Mouse (Mus musculus) 3T3-L1 (cell line): ENCODE data around the gene Slc4a3.

ENCODE experiments used
- DNase-seq: peaks from one replicate; pipeline ENCODE4 v3.0.0-alpha.2; 2015; ENCODE audit warnings: low read depth, low spot score

Slc4a3 gene

DNA sequence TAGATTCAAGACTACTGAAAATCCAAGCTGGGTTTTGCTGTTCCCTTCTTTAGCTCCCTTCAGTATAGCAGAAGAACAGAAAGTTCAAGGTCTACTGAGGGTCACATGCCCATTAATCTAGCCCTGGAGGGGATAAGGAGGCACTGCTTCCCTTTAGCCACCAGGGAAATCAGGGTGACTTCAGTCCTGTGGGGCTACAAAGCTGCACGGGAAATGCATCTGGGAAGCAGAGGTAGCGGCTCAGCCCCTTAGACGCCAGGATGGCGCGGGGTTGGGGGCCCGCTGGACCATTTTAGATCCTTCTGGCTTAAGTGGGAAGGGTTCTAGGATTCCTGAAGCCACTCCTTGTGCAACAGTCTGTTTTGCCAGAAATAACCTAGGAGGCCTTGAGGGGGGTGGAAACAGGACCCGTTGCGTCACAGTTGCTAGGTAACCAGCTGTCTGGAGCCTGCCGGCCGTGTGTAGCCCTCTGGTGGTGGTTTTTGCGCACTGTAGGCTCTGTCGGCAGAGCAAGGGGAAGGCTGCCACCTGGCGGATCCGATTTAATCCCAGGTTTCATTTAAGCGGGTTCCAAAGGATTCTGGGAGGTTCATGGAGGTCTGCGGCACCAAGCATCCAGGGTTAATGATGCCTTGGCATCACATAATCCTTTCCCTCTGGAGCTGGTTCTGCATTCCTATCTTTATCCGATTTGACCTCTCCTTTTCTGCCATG is 13.3 kb downstream of the Slc4a3 start:
- DNase-seq, result peak; percentile 97

DNA sequence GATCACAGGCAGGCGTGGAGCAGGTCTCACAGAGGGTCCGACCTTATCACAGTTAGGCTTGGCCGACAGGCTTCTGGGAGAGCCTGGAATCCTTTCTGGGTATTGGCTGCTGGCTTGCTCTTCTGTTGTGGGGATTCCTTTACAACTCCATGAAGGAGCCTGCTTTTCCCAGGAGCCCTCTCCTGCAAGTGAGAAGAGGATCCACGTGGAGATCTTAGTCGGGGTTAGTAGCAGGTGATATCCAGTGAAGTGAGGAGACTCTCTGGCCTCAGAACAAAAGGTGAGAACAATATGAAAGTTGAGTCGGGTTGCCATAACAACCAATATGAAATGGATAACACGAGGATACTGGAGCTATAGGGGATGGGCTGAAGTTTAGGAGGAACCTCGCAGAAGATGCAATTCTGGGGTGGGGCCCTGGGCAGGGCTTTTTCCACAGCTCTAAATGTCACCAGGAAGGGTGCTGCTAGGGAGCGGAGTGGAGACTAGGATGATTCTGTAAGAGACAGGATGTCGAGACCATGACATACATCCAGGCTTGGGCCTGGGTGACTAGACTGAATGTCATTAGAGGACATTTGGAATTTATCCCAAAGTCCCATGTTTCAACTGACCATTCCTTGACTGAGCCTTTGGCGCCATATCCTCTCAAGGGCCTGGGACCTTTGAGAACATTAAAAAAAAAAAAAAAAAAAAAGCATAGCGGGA is 14.3 kb downstream of the Slc4a3 start:
- no peak for DNase-seq

DNA sequence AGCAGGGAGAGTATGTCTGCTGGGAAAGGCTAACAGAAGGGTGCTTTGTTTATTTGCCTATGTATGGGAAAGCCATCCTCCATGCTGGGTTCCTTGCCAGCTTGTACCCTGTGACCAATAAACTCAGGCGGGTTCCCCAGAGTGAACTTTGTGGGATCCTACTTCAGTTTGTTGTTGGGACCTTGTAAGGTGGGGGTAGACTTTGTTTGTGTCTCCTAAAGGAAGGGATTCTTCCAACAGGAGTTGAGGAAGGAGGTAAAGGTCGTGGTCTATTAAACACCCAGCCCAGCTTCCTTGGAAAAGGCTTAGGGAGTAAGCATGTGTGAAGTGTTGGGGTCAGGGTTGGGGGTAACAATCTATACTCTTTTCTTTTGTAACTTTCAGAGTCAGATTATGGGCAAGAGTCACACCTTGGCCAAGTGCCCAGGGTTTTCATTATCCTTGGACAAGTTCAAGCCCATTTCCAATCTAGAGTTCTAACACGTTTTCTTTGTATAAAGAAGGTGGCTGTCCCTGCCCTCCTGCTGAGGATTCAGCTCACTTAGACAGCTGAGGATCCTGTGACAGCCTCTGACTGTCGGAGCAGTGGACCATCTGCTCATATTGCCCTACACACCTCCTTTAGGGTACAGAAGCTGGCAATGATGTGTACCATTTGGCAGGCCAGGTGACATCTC is 15.3 kb downstream of the Slc4a3 start:
- DNase-seq, result peak; percentile 15

DNA sequence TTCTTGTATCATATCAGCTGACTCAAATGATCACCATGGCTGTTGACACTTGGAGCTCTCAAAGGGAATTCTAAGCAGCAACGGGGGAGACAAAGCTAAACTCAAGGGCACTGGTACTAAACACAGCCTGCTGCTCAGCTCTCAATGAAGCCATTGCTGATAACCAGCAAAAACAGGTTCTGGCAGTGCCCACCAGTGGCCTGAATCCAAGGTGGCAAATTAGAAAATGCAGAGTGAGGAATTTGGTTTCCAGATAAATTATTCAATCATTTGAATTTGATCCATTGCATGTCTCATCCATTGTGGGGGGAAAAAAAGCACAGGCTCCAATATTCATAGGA is 15.8 kb downstream of the Slc4a3 start:
- no peak for DNase-seq

DNA sequence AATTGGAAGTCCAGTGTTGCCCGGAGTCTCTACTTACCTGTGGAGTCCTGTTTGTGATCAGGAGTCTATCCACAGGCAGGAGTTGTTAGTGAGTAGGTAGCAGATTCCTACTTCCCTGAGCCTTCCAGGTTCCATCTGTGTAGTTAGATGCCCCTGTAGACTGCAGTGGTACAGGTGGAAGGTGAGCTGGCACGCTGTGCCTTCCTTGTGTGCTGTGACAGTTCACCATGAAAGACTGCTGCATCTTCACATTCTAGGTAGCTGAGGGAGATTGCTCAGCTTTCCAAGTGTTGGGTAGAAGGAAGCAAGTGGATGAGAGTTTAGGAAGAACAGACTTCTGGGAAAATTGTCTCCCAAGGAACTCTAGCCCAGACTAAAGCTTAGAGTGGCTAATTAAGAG is 18.0 kb downstream of the Slc4a3 start:
- no peak for DNase-seq

DNA sequence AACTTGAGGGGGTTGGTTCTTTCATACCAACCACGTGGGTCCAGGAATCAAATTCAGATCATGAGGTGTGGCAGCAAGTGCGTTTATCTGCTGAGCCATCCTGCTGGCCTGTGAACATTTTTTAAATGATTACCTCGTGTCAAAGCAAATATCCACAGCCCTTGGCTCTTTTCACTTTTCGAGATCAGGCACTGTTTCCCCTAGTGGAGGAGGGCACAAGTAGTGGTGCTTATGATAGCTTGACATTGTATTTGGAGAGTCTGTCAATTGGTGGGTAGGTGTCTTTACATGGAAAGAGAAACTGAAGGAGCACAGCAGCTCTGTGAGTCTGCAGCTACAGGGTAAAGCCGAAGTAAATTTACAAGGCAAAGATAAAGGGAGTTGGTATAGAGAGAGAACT is 18.9 kb downstream of the Slc4a3 start:
- DNase-seq, result no peak

DNA sequence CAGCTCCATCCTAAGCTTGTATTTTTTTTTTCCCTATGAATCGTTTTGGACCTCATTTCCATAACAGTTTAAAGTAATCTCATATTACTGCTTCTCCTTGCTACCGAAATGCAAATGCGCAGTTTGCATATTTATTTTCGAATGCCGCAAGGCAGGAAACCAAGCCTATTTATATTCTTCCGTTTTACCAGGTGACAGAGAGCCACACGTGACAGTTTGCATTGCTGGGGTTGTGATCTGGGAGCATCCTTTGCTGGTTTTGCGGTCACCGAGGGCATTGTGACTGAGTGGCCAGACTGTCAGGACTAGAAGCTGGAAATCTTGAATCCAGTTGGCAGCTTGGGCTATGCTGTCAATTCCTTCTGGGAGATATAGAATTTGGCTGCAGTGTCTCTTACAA is 19.6 kb downstream of the Slc4a3 start:
- DNase-seq, result no peak

DNA sequence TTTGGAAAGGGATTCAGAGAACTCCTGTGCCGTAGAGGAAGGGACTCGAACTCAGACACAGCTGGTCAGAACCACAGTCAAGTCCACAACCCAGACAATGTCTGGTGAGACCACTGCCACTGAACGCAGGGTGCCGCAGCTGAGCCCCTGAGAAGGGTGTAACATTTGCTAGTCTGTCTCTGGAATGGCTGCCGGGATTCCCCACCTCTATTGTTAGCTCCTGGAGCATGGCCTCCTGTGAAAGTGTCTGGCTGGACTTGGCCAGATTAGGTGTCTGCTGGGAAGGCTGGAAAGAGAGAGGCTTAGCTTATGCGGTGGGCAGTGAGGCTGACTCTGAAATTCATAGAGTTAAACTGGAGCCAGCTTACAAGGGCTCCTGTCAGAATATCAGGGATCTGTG is 24.3 kb downstream of the Slc4a3 start:
- DNase-seq, result no peak

DNA sequence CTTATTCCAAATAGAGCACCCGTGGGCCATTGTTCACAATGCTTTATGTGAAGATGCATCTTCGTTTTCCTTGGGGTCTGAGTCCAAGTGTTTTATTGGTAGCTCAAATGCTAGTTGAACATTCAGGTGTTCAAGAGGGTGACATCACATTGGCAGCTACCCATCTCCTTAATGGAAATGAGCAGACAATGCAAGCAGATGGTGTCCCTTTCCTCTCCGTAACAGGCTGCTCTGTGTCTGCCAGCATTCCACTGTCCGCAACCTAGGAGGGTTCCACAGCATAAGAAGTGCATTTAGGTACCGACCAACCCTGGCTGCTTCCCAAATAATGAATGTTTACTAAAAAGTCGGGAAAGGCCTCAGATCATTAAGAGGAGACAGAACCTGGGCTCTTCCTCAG is 26.7 kb downstream of the Slc4a3 start:
- DNase-seq, result no peak

DNA sequence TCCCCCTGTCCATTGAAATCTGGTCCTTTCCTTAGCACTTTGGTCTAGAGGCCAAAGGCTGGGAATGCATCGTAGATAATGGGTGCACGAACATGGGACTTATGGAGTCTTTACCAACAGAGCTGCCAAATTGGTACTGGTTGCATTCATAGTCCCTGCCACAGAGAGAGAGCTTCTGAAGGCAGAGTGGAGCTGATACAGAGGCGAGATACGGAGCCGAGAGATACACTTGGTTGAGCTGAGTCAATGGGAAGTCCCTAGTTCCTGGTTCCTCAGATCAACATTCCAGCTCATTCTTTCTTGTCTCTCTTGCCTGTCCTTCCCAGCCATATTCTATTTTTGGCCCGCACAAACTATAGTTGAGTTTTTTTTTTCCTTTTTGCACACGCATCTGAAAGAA is 27.6 kb downstream of the Slc4a3 start:
- no peak for DNase-seq

DNA sequence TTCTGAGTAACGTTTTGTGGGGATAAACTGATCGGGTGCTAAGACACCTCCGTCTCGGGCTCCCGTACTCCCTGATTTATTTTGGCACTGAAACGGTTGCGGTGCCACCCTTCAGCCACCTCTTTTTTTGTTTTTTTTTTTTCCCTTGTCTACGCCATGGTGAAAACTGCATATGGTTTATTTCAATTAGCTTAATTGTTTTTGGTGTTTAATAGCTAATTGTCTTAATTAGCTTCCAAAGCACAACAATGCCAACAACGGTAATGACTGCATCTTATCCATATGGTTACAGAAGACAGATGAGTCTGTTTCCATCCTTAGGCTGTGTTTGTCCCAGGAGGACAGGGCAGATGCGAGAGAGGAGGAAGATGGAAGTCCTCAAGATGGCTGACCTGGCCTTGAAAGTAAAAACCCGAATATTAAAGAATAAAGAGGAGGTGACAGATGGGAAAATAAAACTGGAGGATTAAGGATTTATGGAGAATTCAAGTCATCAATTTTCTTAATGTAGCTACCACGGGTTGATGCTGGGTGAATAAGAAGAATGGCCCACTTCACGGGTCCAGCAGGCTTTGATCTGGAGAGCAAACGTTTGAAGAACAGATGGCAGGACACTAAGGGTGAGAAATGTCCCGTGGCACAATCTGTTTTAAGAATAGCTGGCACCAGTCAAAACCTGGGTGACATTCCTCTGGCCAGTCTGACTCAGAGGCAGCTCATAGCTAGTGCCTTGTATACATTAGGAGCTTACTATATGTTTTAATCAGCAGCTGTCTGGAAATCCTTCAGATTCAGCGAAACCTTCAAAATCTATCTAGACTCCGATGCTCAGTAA is 28.6 kb downstream of the Slc4a3 start:
- no peak for DNase-seq

DNA sequence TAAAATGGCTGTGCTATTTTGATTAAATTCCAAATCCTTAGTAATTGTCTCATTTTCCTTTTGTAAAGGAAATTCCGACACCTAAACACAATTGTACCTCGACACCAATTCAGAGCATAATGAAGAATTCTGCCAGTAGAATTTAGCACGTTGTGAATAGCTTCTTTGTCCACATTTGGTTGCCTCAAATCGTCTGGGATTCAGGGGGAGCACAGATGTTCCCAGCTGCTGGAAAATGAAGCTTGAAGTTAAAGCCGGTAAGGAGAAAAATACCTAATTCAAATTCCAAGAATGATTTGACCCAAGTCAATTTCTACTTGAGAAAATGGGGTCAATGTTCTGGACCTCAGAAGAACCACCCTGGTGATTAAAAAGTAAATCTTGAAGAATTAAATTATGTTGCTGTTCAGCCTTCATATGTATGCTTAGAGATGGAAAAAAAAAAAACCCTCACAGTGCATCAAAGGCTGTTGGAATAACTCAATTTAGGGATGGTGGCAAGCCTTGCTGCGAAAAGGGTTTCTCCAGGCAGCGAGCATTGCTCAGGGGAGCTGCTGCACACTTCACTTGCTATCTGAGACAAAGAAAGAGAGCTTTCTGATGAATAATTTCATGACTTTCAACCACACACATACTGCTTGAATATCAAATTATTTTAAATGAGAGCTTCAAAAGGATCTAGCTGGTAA is 36.0 kb downstream of the Slc4a3 start:
- DNase-seq, result no peak

DNA sequence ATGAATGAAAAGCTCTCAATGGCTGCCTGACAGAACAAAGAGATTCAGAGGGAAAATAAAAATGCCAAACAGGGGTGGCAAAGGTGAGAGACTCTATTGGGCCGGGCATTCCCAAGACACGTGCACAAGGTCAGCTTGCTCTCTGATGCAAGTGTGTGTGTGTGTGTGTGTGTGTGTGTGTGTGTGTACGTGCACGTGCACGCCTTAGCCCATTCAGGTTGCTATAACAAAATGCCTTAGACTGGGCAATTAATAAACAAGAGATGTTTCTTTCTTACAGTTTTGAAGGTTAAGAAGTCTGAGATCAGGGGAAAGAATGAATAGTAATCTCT is 36.5 kb downstream of the Slc4a3 start:
- no peak for DNase-seq

DNA sequence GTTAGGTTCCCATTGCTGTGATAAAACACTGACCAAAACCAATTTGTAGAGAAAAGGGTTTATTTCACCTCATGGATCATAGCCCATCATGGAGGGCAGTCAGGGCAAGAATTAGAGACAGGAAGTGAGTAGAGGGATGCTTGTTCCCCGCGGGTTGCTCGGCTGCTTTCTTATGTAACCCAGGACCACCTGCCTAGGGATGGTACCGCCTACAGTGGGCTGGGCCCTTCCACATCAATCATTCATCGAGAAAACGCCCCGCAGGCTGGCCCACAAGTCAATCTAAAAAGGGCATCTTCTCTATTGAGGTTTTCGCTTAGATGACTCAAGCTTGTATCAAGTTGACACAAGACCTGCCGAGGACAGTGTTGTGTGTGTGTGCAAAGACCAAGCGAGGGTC is 37.0 kb downstream of the Slc4a3 start:
- no peak for DNase-seq

DNA sequence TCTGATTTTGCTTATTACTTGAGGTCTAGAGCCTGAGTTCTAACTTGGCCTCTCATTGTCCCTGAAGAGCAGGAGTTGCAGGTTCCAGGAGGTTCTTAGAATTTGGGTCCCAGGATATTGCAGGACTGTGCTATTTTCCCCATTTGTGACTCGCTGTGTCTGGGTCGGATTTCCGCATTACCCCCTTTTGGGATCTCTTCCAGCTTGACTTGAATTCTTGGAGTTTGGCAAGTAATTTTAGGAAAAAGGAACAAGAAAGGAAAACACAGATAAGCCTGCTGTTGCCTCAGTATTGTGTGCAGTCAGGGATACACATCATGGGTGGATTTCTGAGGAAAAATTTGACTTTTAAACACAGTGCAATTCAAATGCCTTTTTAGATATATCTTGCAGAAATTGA is 40.7 kb downstream of the Slc4a3 start:
- no peak for DNase-seq

DNA sequence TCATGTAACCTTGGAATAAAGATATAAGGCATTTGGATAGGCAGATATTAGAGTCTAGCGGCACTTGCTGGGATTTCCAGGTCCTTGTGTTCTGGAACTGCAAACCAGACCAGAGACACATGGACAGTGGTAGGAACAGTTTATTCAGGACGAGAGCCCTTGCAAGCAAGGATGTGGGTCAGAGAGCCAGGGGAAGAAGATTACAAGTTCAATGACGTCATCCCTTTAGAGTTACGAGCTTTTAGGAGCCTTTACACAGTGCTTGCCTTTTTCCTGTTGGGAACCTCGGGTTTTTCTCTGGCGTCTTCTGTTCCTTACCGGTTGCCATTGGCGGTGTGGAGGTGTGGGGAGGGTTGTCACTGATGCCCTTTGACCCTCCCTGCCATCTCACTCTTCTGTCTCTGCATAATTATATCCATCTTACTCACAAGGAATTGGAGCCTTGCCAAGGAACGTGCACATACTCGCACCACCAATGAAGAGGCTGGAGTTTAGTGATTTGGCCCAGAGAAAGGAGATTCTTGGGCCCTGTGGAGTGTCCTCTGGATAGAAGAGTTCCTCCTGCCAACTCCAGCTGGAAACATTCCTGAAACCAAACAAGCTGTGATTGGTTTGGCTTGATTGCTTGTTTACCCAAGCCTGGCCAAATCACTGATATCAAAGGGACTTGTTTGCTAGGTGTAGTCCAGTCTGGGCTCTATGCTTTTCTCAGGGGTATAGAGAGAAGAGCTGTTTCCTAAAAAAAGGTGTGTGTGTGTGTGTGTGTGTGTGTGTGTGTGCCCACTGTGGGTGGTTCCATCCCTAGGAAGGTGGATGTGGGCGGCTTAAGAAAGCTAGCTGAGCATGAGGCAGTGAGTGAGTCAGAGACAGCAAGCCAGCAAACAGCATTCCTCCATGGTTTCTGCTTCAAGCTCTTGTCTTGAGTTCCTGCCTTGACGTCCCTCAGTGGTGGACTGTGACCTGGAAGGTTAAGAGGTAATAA is 42.0 kb downstream of the Slc4a3 start:
- DNase-seq, result peak; percentile 9

DNA sequence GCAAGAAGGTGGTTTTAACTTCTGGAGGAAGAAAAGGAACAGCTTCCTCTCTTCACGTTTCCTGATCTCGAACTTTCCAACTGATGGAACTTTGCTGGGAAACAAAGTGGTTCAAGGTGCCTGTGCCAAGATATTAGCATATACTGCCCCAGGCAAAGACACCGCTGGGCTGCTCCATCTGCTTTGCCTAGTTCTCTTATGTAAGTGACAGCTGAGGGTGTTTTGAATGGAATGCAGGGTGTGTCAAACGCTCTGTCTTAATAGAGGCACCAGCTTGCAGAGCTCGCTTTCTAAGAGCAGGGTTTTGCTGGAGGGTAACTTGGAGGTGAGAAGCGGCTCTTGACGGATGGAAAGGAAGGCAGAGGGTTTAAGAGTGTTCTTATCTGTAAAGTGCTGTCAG is 42.8 kb downstream of the Slc4a3 start:
- peak; percentile 54 for DNase-seq

DNA sequence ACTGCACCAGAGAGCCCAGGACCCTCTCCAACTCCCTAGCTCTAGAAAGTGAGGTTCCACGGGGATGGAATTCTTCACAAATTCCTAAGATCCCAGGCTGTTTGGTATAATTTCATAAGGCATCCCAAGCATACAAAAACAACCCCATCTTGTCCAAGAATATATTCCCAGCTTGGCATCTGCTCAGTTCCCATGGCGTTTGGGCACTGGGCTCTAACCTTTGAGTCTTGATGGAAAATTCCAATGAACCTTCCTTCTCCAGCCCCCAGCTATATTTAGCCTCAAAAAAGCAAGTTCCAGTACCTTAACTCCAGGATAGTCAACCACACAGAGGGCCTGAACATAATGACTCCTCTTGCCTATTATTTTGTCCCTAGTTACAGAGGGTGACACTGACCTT is 43.9 kb downstream of the Slc4a3 start:
- DNase-seq, result no peak

DNA sequence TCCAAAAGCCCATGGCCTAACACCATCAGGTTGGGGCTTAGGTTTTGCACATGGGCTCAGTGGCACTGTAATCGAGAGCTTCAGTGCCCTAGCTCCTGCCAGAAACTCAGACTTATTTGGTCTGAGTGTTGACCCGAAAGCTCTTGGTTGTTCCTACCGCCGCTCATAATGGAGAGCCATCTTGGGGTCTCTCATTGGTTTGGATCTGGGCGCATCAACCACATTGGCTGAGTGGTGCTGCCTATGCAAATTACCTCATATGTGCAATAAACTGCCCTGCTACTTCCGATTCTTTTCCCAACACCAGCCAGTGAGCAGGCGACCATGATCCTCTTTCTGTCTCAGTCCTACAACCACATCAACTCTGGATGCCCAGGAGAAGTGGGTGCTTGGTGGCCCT is 47.9 kb downstream of the Slc4a3 start:
- DNase-seq, result no peak

DNA sequence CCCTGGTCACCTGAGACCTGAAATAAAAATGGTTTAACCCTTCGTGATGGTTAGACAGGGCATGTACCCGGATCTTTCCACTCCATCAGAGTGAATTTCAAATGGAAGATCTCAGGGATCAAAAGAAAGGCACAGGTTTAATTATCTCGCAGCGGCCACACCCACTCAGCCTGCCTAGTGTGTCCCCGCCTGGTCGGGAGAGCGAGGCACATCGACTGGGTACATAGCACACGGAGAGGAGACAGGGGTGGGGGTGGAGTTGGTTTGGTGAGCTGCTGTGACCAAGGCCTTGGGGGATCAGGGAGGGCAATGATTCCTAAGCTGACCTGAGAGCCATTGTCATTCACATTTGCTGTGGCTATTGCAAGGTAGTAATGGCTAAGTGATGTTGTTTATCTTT is 48.8 kb downstream of the Slc4a3 start:
- DNase-seq, result no peak

DNA sequence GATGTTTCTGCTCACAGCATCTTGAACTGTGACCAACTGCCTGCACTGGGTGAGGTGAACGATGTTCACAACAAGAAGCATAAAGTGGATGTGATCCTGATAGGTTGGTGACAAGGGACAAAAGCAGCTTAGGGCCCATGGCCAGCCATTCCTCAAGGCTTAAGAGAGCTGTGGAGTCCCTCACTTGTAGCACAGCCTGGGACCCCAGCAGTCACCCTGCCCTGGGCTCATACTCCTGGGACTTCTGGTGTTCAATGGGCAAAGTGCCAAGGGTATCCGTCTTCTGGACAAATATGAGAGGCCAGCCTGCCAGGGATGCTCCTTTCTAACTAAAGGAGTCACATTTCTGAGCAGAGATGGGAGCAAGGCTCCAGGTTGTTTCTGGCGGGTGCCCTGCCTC is 49.9 kb downstream of the Slc4a3 start:
- DNase-seq, result no peak
